Mouse (Mus musculus) adrenal gland, postnatal 36 days (tissue): ENCODE measurements around the gene Borcs7. TPM values are rescaled to one million over a fixed set of nuclear protein-coding genes. Genes with fewer than 3 reads are reported as not detected.

Experiments
- DNase-seq, 2 experiments: peaks; one replicate each; pipeline ENCODE4 v3.0.0; 2021; ENCODE audit warnings: mixed read lengths in 1 of 2
- long read RNA-seq, 2 experiments: library from polyadenylated mRNA; stranded (forward); transcript quantifications; one replicate each; pipeline ENCODE4 v2.0.0; 2021; ENCODE audit warnings: borderline sequencing depth in 2 of 2
- total RNA-seq, 2 experiments: library from RNA; stranded (reverse); gene quantifications; 2 replicates each; pipeline ENCODE4 v1.2.3; 2021

Borcs7 gene
- total RNA-seq = 10 to 100 TPM; 14.4 to 16.8 TPM
- long read RNA-seq, experiment 1, transcript Borcs7-201 (5 exons, 2,176 nt) = major isoform, 26 of 39 reads
- long read RNA-seq, experiment 1, partial matches to known transcripts = 1 of 39 reads
- long read RNA-seq, experiment 1, other reads (novel, unspliced or antisense) = 12 of 39 reads
- long read RNA-seq, experiment 2, transcript Borcs7-201 (5 exons, 2,176 nt) = major isoform, 20 of 21 reads
- long read RNA-seq, experiment 2, partial matches to known transcripts = 0 of 21 reads
- long read RNA-seq, experiment 2, other reads (novel, unspliced or antisense) = 1 of 21 reads

- DNase-seq = peak; percentile 92 to 94
Observed at GRCm38 (mm10) chr19:46689460-46690372, at the start of gene Borcs7. Gene Borcs7 (plus strand): TSS chr19:46689906.

DNA sequence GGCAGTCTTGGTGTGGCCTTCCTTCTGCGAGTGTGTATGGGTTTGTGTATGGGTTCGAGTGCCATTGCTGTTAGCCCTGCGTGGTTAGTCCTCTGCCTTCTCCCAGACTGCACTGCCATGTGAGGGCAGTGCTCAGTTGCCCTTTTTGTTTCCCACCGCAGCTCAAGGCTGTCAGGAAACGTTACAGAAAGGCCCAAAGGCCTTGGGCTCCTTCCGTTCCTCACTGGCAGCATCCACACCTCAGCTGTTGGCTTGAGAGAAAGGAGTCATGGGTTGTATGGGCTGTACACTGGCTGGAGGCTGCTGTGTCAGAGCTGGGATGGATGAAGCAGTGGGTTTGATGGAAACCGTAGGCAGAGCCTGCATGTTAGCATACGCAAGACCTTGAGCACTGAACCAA lies 48.9 kb upstream of the Borcs7 start:
- peak in 1 of 2 experiments; percentile 60 for DNase-seq

DNA sequence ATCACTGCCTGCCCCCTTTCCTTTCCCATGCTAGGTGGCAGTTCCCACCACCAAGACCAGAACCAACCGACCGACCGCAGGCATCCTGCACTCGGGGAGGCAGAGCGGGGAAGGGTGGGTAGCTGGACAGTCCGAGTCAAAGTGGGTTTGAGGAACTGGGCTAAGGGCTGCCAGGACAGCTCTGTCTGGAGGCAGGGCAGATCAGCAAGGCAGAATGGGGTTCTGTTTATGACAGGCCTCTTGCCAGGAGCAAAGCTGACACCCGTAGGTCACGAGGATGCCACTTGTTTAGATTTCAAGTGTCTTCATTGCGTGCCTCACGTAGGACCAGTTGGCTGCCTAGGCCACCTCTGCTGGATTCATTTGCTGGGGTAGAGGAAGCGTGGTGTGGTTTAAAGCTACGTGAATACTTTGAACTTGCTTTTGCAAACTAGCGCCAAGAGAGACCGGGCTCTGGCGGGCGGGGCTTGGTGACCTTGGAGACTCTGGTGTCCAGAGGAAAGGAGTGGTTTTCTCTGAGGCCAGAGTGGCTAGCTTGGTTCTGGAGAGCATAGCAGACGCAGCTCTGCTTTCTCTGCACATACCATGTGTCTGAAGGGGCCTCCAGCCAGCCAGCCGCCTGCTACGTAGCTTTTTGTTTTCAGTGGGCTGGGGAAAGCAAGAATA lies 48.2 kb upstream of the Borcs7 start:
- DNase-seq = peak; percentile 90 to 92

DNA sequence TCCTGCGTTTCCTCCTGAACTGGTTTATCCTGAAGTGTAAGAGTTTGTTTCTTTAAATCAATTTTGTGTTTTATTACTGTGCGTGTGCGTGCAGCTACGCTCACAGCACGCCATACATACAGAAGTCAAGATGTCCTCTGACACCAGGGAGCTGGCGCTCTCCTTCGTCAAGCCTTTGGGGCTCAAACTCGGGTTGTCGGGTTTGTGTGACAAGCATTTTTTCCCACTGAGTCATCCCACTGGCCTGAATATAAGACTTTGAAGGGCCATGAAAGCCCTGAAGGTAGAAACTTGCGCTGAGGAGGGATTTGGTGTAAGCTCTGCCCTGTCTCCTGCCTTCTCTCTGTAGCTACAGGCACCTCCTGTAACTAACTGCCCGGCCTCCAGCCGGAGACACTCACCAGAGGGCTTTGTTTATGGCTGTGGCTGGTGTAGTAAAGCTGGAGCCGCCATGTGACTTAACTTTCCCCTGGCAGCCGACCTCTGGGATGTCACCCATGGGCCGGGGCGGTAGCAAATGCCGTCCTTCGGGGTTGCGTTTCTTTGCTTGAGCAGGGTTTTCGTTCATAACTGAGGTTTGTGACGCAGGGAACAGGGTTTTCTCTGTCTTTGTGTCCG lies 47.5 kb upstream of the Borcs7 start:
- peak; percentile 63 to 64 for DNase-seq

DNA sequence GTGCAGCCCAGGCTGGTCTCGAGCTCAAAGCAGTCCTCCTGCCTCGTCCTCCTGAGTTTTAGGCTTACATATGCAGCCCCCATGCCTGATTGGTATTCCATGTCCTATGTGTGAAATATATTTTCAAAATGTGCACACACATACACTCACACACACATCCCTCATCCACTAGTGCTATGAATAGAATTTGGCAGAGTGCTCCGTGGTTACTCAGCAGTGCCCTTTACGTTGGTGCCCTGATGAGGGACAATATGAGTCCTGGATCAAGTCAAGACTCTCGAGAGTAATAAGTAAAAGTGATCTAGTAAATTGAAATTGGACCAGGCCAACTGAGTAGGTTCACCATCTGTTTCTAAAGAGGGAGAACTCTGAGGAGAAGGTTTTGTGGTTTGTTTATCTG lies 46.5 kb upstream of the Borcs7 start:
- DNase-seq = peak; percentile 65 to 67

DNA sequence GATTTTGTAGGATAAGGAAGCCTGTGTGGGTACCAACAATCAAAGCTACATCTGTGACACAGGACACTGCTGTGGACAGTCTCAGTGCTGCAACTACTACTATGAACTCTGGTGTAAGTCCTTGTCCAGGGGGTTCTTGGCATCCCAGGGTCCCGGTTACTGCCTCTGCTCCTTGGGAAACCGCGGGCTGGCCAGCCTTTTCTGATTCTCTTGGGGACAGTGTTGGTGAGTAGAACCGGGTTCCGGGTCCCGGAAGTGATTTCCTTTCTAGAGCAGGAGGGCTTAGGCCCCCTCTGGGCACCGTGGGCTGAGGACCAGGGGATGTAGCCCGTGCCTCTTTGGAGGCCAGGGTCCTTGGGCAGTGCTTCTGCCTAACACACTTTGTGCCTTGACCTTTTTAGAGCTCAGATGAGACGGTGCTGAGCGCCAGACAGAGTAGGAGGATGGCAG lies 45.3 kb upstream of the Borcs7 start:
- DNase-seq = peak; percentile 54 to 59

GRCm38 (mm10) chr19:46644793-46645602 lies 44.7 kb upstream of the Borcs7 start:
- peak; percentile 46 to 61 for DNase-seq

- DNase-seq = peak in 1 of 2 experiments; percentile 42
Observed at GRCm38 (mm10) chr19:46646041-46646481, 43.6 kb upstream of the Borcs7 start.

DNA sequence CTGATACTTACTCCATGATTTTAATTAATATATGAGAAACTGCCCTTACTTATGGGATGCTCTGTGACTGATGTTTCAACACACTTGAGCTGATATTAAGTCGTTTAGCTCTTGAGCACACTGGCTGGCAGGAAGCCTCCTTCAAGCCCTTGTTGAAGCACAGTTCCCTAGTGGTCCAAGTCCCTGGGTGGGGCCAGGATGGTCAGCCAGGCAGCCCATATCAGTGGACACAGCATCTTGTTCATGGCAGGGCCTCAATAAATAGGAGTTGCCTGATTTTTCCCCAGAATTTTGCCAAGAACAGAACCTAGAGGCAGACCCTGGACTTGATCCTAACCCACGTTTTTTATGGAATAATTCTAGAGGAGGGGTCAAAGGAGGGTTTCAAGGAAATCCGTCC lies 42.5 kb upstream of the Borcs7 start:
- DNase-seq = no peak

- peak; percentile 56 to 62 for DNase-seq
Observed at GRCm38 (mm10) chr19:46647850-46648249, 41.9 kb upstream of the Borcs7 start.

DNA sequence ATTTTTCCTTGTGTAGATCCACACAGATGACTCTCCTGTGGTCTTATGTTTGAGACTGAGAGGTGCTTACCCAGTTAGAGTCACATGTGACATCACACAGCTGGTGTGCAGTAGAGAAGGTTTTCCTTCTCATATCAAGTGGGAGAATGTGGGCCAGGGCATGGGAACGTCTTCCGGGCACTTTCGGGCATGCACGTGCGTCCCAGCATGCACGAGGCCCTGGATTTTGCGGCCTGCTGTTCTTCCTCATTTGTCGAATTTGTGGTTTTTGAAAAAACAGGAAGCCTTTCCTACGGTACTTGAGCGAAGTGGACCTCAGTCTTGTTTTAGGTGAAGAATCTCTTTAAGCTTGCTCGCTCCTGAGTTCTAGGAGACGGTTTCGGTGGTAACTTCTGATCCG lies 41.1 kb upstream of the Borcs7 start:
- no peak for DNase-seq

- DNase-seq = no peak
Observed at GRCm38 (mm10) chr19:46653188-46653587, 36.5 kb upstream of the Borcs7 start.

DNA sequence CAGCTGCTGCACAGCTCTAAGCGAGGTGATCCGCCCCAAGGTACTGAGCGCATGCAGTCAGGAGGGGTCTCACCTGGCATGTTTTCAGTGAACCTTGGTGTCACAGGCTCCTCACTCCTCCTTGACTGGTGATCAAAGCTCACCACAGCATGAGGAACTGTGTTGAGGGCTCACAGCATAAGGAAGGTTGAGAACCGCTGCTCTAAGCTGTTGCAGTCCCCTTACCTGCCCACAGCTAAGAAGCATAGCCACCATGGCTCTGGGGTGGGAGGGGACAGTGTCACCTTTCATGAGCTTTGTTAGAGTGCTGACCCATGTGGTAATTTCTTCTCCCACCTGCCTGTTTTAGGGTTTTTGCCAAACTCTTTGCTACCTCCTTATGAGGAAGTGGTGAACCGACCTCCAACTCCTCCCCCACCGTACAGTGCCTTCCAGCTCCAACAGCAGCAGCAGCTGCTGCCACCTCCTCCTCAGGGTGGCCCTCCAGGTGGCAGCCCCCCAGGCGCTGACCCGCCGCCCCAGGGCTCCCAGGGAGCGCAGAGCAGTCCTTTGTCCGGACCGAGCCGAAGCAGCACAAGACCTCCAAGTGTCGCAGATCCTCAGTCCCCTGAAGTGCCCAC lies 36.0 kb upstream of the Borcs7 start:
- DNase-seq = no peak

DNA sequence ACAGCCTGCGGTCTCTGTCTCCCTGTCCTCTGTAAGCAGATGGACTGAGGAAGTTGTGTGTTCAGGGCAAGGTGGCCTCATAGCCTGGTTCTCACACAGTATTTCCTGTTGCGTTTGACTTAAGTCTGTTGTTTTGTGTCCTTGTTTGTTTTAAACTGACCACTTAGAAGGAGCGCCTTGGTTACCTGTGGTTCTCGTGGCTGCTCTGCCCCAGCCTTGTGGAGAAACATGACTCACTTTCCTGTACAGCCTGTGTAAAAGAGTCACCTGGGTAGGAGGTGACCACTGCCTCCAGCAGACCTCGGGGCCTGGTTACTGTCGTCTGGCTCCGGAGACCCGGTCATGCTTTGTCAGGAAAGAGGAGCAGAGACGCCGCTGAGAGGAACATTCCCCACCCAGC lies 34.1 kb upstream of the Borcs7 start:
- no peak for DNase-seq

- no peak for DNase-seq
Observed at GRCm38 (mm10) chr19:46656151-46656840, 33.4 kb upstream of the Borcs7 start.

GRCm38 (mm10) chr19:46657339-46658020 lies 32.2 kb upstream of the Borcs7 start:
- no peak for DNase-seq

- DNase-seq = no peak
Observed at GRCm38 (mm10) chr19:46658348-46658747, 31.4 kb upstream of the Borcs7 start.

GRCm38 (mm10) chr19:46658851-46659250 lies 30.9 kb upstream of the Borcs7 start:
- no peak for DNase-seq

- no peak for DNase-seq
Observed at GRCm38 (mm10) chr19:46661511-46661910, 28.2 kb upstream of the Borcs7 start.
